Mouse (Mus musculus) thymus, postnatal 14 days (tissue): ENCODE results near the gene Rrp1b.

Experiments
- DNase-seq: peaks from one replicate; pipeline ENCODE4 v3.0.0; 2021

The Rrp1b gene

GRCm38 (mm10) chr17:32035609-32036508, at the start of gene Rrp1b, which contains the start of gene Hsf2bp:
Rrp1b (plus strand) TSS chr17:32036100.
Hsf2bp (minus strand) TSS chr17:32036349.
- DNase-seq = peak; percentile 76

DNA sequence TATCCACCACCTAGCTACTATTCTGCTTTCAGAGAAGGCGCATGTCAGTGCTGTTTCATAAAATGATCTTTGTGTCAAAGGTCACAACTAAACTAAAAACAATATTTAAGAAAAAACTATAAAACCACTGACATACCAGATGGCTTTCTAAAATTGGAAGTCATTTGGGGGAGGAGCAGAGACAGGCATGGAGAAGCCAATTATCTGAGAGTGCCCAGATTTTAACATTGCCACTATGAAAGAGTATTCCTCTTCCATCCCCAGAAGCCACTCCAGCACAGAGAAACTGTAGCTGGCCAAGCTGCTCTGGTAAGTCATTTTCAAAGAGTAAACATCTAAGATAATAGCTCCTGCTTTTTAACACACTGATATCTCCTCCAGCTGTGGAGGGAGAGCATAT, 49.0 kb upstream of the Rrp1b start:
- DNase-seq = no peak

GRCm38 (mm10) chr17:31989035-31989434, 46.9 kb upstream of the Rrp1b start:
- DNase-seq = no peak

DNA sequence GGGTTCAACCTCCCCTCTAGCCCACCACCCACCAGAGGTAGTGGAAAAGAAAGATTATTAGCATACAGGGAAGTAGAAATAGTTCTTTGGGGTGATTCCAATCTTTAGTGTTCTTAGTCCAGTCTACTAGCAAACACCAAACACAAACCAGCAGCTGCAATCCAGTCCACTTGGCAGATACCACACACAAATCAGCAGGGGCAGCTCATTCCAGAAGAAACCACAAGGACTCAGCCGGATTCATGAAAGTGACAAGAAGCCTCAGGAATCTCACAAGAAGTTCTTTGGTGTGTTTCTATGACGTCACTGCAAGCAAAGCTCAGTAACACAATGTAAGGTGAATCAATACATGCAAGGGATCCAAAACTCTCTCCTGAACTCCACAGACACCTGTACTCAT, 43.9 kb upstream of the Rrp1b start:
- DNase-seq = no peak

DNA sequence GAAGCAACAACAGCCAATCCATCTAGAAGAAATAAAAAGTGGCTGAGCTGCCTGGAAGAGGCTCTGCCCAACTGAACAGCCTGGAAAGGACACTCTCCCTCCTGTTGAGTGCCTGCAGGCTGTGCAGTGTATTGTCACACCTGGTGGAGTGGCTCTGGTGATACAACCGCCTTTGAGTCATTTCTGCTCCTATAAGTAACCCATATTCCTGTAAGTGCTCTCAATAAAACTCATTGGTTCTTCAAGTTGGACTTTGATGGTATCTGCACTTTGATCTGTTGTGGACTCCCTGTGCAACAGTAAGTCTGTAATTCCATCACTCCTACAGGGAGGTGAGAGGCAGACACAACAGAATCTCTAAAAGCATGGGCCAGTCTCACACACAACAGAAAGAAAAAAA, 42.5 kb upstream of the Rrp1b start:
- no peak for DNase-seq

DNA sequence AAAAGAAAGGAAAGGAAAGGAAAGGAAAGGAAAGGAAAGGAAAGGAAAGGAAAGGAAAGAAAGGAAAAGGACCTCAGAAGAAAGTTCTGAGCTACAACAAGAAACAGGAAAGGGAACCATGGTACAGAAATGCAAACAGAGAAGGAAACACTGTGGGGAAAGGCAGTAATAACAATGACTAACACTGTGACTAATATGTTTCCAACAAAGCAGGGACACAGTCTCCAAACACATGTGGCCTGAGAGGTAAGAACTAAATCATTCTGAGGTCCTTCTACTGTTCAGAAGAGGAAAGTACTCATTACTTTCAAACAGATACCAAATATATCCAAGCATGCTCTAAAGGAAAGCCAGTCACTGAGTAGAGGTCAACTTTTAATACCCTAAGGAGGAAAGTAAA, 41.8 kb upstream of the Rrp1b start:
- no peak for DNase-seq

- no peak for DNase-seq
Measured at GRCm38 (mm10) chr17:31995784-31996183, 40.1 kb upstream of the Rrp1b start.

GRCm38 (mm10) chr17:31996331-31996730, 39.6 kb upstream of the Rrp1b start:
- no peak for DNase-seq

DNA sequence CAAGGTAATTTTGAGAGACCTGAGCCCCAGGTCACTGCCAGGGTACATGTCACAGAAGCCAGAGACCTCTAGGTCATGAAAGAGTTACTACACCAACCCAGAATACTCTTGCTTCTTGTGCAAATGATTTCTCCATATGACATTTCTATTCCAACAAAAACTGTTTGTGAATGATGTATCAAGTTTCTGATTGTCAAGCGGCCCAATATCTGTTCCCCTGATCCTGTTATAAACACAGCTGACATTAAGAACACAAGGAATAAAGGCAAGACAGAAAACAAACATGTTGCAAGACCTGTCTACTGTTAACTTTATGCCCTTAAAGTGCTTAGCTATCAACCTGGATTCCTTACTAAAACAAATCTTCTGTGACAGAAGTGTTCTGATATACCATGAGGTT, 37.5 kb upstream of the Rrp1b start:
- DNase-seq = no peak

- DNase-seq = no peak
Measured at GRCm38 (mm10) chr17:32003251-32003650, 32.6 kb upstream of the Rrp1b start.

DNA sequence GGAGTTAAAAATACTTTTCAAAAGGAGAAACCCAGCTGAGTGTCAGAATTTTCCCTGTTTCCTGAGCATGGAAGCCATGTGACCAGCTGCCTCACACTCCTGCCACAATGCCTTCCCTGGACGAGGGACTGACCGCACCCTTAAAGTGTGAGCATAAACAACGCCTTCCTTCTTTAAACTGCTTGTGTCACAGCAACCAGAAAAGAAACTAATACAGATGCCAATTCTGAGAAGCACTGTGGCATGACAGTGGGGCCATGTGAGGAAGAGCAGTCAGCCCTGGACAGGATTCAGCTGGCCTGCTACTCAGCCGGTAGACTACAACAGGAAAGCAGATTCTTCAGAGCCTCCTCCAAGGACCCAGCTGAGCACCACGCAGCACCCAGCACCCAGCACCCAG, 29.1 kb upstream of the Rrp1b start:
- no peak for DNase-seq

DNA sequence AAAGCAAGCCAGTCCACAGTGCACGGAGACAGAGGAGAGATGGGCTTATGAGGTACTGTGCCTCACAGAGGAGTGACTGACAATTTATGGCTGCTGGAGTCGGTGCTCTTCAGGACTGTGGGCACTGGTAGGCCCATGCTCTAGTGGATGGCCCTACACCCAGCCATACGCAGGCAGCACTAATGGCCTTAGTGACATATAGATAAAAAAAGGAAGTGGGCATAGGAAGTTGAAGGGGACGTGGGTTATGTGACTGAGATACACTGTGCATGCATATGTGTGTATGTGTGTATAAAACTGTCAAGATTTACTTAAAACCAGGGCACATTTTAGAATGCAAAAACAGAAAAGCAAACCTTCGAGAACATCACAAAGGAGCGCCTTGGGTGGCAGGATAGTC, 24.2 kb upstream of the Rrp1b start:
- DNase-seq = no peak

DNA sequence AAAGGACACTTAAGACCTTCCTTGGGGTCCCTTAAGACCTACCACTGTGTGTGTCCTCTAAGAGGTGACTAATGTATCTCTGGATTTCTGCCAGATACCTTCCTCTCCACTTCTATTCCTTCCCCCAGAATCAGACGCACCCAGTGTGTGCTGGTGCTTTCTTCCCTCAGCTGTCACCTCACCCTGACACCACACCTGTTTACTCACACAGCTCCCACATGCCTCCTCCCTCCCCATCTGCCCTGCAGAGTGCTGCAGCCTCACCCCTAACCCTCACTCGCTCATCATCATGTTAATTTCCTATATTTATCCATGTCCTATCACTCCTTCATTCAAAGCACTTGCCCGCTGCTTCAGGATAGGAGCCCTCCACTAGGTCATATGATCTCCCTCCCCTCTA, 23.6 kb upstream of the Rrp1b start:
- no peak for DNase-seq

GRCm38 (mm10) chr17:32013659-32014058, 22.2 kb upstream of the Rrp1b start:
- no peak for DNase-seq

DNA sequence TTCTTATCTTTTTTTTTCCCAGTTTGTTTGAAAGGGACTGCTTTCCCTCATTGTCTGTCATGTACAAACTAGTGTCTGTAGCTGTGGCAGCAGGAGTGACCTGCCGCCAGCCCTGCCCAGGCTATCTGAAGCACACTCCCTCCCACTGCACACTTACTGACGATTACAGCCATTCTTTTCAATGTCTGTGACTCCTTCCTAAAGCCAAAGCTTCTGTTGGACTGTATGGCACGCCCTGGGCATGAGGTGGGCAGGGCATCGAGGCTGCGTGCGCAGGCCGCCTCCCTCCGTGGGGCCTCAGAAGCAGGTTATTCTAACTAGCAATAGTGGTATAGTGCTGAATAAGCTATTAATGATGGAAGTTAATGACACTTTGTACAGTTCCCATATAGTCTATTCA, 19.4 kb upstream of the Rrp1b start:
- no peak for DNase-seq

- no peak for DNase-seq
Measured at GRCm38 (mm10) chr17:32018127-32018894, 17.6 kb upstream of the Rrp1b start.

DNA sequence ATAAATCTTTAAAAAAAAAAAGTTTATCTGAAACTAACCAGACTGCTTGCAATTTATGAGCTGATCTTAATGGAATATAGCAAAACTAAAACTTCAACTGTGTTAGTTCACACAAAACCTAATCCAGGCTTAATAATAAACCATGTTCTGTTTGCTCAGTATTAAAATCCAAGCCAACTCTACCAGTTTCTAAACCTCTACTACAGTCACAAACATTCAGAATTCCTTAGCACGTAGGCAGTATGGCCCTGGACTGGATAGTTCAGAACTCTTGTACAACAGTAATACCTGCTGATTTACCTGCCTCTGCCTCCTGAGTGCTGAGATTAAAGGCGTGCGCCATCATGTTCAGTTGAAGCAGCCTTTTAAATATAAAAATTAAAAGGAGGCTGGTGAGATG, 13.9 kb upstream of the Rrp1b start:
- DNase-seq = no peak

- DNase-seq = no peak
Measured at GRCm38 (mm10) chr17:32022551-32022950, 13.3 kb upstream of the Rrp1b start.

DNA sequence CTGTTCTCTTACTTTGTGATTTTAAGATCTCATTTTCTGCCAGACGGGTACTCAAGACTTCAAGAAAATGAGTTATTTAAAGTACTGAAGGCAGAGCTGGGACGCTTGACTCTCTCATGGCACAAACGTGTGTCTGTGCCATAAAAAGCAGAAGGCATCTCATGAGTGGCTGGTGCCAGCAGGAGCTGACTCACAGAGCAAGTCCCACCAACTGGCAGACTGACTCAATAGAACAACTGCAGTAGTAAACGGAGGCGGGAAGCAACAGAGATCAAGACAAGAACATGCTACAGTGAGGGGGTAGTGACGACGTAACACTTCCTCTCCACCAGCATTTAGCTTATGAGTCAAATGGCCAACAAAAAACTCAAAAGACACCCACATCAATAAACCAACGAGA, 12.8 kb upstream of the Rrp1b start:
- DNase-seq = peak; percentile 25

DNA sequence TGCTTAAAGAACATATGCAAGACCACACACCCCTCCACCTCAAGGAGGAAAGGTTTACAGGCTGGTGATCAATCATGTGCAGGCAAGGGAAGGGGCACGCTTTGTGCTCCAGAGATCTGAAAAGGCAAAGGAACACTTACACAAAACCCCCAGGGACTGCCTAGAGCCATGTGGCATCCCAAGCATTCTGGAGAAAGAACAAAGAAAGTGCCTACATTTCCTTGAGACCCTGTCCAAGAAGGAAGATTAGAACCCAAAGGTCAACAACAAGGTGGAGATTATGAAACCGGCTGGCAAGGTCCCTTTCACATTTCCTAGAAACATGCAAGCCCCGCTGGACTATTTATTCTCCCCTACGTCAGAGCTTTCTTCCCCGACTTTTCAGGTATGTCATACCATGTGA, 11.2 kb upstream of the Rrp1b start:
- no peak for DNase-seq

DNA sequence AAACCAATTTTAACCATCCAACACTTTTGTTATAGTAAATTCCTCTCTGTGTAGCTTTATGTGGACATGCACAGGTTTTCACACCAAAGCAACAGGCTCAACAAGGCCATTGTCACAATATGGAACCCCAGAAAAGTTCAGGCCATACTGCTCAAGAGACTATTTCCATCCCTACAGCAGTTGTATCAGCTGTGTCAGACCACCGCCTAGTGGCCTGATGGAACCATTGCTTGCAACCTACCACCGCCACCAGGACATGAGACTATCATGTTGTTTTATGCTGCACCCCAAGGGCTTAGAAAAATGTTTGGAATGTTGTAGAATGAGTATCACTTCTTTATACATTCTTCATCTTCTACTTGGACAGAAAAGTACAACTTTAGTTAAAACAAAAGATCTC, 10.5 kb upstream of the Rrp1b start:
- DNase-seq = peak; percentile 60

- DNase-seq = no peak
Measured at GRCm38 (mm10) chr17:32027666-32028065, 8.2 kb upstream of the Rrp1b start.

GRCm38 (mm10) chr17:32028301-32028700, 7.6 kb upstream of the Rrp1b start:
- DNase-seq = no peak

DNA sequence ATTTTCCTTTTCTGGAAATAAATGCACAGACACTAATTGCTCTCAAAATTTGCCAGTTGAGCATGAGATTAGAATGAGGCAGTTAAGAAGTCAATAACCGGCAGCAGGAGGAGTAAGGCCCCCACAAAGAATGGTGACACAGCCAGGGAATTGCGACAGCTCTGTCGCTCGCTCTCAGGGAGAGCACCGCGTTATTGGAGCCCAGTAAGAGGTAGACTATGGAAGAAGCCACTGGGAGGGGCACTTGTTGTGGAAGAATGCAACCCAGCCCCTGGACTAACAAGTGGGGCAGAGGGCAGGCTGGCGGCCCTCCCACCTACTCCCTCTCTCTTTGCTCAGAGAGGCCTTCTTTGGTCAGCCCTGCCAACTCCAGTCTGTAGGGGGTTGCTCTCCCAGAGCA, 4.2 kb upstream of the Rrp1b start:
- DNase-seq = no peak
